Mouse (Mus musculus): ENCODE measurements around the gene Anks1. TPM values are rescaled to one million over a fixed set of nuclear protein-coding genes. Genes with fewer than 3 reads are reported as not detected.

The Anks1 gene
- total RNA-seq, 1 experiment from 2014 or later: 25.7 TPM

- DNase-seq: no peak
Measured at GRCm38 (mm10) chr17:28058346-28058745, 149.2 kb downstream of the Anks1 start.

DNA sequence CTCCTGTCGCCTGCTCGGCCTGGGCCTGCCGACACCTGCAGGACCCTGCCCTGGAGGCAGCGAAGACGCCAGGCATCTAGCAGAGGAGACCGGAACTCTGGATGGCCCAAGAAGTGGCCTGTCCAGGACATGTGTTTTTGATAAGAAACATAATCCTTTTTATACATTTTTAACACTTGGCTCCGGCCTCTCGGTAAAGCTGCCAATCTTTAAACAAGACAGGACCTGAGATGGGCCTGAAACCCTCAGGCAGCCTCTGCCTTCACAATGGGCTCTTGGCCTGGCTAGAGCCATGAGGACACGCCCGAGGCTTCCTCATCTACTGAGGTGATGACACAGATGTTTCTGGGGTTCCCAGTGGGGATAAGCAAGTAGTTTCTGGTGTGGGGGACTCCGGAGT, 151.6 kb downstream of the Anks1 start:
- no peak for DNase-seq

GRCm38 (mm10) chr17:28061472-28061871, 152.4 kb downstream of the Anks1 start:
- peak; percentile 68 for DNase-seq

GRCm38 (mm10) chr17:28062710-28063109, 153.6 kb downstream of the Anks1 start:
- DNase-seq: peak; percentile 55

GRCm38 (mm10) chr17:28063163-28063562, 154.1 kb downstream of the Anks1 start:
- DNase-seq: no peak

DNA sequence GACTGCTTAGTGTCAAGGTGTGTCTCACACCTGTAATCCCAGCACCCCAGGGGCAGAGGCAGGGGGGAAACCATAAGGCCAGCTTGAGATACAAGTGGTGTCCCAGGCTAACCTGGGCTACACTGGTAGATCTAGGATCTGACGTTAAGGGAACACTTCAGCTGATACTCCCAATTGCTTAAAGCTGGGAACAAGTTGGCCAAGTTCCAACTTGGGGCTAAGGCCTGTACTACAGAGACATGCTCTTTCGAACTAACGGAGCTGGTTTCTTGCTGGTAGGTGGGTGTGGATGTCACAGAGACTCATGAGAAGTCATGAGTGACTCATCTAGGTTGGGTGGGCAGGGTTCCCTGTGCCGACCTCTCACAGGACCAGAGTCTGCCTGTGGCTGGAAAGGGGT, 158.2 kb downstream of the Anks1 start:
- no peak for DNase-seq

GRCm38 (mm10) chr17:28069446-28069845, 160.3 kb downstream of the Anks1 start:
- DNase-seq: peak; percentile 31

GRCm38 (mm10) chr17:28070256-28070655, 161.2 kb downstream of the Anks1 start:
- peak; percentile 93 for DNase-seq

- DNase-seq: no peak
Measured at GRCm38 (mm10) chr17:28072730-28073129, 163.6 kb downstream of the Anks1 start.

DNA sequence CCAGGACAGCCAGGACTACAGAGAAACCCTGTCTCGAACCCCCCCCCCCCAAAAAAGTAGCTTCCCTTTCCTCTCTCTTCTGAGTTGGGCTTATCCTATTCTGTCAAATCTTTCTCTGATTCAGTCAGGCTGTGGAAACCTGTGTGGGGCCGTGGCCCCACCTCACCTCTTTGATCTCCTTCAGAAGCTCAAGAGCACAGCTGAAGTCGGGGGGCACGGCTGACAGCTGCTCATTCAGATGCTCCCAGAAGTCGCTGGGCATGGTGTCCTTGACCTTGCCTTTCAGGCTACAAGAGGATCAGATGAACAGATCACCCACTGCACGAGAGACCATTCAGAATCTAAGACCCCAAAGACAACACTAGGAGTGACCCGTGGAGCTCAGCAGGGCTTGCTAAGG, 165.4 kb downstream of the Anks1 start:
- DNase-seq: no peak

- DNase-seq: no peak
Measured at GRCm38 (mm10) chr17:28078028-28078427, 168.9 kb downstream of the Anks1 start.

DNA sequence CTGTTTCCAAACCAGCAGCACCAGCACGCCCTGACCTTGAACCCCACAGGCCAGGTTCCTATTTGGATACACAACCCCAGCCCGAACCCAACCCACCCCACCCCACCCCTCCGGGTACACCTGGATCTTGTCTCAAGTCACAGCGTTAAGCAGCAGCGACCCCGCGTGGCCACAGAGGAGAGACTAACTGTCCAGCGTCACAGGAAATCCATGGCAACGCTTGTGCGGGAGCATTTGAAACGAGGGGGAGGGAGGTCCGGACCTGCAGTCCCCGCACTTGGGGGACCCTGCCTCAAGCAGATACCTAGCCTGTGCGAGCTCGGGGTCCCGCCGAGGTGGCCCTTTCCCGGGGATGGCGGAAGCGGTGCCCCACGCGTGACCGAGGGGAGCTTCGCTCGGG, 170.5 kb downstream of the Anks1 start:
- peak; percentile 93 for DNase-seq

DNA sequence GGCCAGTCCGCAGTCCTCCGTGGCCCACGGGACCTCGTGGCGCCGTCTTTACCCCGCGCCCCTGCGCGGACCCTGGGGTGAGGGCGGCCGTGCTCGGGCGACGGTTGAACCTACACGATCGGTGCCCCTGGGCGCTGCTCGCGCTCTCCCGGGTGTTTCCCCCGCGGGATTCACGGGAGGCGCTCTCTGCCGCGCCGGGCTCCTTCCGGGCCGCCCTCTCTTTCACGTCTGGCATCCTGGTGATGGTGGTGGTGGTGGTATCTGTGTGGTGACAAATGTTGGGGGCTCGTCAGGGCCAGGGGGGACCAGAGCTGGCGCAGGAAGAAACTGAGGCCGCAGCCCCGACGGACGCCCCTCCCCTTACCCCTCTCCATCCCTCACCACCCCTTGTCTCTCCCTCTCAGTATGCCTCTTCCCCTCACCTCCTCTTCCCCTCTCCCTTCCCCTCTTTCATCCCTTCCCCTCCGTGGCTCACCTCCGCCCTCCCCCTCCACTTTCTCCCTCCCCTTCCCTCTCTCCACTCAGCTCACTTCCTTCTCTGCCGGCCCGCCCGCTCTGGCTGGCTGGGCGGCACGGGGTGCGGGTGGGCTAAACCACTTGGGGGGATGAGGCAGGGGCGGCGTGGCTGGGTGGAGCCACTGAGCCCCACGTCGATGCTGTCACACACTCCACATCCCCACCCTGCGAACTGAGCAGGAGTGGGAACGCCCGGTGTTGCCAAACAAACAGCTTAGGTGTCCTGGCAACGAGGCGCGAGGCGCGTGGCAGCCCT, 171.1 kb downstream of the Anks1 start, which contains the start of gene Tcp11:
TSS of gene Tcp11 (minus strand) at position 595 of the 772 bp plus-strand sequence.
- peak; percentile 68 for DNase-seq

DNA sequence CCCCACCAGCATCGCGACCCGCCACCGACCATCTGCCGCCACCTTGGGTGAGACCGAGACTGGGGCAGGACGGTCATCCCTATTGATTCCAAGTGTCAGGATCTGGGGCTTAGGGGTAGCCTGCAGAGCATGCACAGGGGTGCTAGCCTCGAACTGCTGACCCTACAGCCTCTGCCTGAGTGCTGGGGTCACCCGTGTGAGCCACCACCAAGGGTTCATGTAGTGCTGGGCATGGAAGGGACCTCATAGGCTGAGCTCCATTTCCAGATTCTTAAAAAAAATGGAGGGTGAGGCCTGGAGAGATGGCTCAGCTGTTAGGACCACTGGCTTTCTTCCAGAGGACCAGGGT, 171.7 kb downstream of the Anks1 start:
- DNase-seq: no peak

- peak; percentile 75 for DNase-seq
Measured at GRCm38 (mm10) chr17:28081385-28081784, 172.3 kb downstream of the Anks1 start.

DNA sequence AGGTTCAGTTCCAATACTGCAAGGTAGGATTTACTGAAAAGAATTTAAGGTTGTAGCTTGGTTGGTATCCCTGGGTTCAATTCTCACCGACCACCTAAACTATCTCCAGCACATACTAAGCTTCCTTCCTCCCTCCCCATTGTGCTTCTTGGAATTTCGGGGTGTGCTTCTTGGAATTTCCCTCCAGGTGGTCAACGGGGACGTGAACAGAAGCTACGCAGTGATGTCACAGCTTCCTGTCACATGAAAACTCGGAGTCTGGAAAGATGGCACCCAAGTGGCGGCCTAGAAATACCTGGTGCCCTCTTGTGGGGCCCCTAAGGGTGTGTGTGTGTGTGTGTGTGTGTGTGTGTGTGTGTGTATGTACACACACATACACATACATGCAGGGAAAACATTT, 172.8 kb downstream of the Anks1 start:
- DNase-seq: no peak

GRCm38 (mm10) chr17:28082863-28083262, 173.8 kb downstream of the Anks1 start:
- no peak for DNase-seq

- no peak for DNase-seq
Measured at GRCm38 (mm10) chr17:28084395-28084905, 175.3 kb downstream of the Anks1 start.

DNA sequence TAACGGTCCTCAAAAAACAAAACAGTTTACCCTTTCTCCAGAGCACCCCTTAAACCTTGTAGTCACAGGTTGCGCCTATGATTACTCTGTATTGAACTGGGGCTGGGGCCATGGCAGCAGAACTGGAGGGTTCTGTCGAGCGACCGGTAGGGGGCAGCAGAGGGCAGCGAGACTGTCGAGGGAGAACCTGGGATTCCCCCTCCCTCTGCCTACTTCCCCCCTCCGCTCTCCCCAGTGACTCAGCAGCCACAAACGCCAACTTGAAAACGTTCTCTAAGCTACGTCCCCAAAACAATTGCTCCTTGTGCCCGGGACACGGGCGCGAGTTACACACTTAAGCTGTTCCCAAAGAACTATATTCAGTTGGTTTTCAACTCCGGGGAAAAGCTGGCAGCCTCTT, 175.9 kb downstream of the Anks1 start:
- peak; percentile 97 for DNase-seq

DNA sequence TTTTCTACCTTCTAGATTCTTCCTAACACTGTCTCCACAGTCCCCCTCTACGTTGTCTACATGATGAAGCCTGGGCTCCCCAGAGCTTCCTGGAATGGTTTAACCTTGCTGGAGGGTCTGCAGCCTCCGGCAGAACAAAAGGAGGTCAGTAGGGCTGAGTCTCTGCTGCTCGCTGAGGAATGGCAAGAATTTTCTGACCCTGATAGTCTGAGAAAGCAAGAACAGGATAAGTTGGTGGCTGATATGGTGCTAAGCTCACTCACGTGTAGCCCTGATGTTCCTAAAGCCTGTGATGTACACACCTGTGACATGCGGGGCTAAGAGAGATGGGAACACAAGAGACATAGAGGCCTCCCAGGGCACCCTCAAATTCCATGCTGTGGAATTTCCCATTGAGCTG, 178.3 kb downstream of the Anks1 start:
- no peak for DNase-seq

GRCm38 (mm10) chr17:28088718-28089117, 179.6 kb downstream of the Anks1 start:
- DNase-seq: no peak

DNA sequence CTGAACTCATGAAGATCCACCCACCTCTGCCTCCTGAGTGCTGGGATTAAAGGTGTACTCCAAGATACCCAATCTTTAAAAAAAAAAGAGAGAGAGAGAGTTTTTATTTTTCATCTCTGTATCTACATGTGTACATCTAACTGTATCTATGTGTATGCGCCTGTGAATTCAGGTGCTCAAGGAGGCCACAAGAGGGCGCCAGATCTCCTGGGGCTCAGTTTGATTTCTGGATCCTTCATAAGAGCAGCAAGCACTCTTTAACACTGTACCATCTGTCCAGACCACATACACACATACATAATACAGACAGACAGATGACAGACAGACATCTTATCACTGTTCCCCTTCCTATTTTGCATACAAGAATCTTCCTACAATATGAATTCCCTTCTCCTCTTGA, 183.2 kb downstream of the Anks1 start:
- no peak for DNase-seq

DNA sequence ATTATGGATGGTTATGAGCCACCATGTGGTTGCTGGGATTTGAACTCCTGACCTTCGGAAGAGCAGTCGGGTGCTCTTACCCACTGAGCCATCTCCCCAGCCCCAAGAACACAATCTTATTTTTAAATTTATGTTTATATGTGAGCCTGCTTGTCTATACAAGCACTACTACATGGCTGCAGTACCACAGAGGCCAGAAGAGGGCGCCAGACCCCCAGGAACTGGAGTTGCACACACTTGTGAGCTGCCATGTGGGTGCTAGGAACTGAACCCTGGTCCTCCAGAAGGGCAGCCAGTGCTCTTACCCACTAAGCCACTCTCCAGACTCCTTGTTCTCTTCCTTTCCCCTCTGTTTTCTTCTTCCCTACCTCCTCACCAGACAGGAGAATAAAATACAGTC, 184.7 kb downstream of the Anks1 start:
- no peak for DNase-seq

DNA sequence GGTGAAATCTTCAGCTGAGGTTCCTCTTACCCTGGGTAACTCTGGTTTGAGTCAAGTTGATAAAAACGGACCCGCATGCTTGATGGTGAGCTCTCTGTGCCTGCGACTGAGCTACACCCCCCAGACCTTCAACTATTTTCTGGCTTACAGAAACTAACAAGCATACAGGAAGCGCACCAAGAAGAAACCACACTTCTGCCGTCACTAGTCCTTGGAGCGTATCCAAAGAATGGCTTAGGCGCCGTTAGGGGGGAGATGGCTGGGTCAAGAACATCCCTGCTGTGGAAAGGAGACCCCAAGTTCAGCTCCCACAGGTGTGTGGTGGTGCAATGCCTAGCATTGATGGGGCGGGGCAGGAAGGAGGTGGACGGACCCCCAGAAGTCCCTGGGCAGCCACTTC, 187.3 kb downstream of the Anks1 start:
- DNase-seq: peak; percentile 43

All from adrenal gland, postnatal 14 days (tissue).